Mouse (Mus musculus) heart, postnatal 0 days (tissue): ENCODE results near the gene Rfc4.

Source experiments
- CTCF ChIP-seq: IDR thresholded peaks from 2 replicates; pipeline ENCODE4 v1.5.1; 2016; ENCODE audit warnings: antibody characterized with exemption, control low read depth, low read depth
- EP300 ChIP-seq: IDR thresholded peaks from 2 replicates; pipeline ENCODE4 v1.6.1; 2016; ENCODE audit warnings: antibody characterized with exemption, low read depth

DNA sequence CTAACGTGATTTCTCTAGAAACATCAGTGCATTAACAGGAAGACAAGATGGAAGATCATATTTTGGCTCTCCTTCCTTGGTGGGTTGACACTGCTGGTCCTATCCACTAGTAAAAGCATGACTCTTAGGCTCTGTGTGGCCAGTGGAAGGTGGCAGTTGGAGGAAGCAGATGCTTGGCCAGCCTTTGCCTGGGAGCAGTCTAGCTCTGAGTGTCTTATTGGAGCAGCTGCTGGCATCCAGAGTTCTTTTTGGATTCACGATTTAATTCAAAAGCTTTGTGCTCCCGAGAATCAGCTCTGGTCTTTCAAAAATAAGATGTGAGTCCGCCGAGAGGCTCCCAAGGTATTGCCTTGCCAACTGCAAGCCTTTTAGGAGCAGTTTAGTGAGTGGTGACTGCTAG, 17.7 kb upstream of the Rfc4 start:
- TF ChIP-seq CTCF (no peak), EP300 (no peak)
